Mouse (Mus musculus): ENCODE data around the gene Gm17428. TPM values are rescaled to one million over a fixed set of nuclear protein-coding genes. Genes with fewer than 3 reads are reported as not detected.
"Not testable (repeated sequence)": the region's sequence is repeated elsewhere in the genome, so short reads cannot be mapped to it uniquely, and the experiment has no call there.

Gene Gm17428
- polyA plus RNA-seq, 1 experiment from 2014 or later: not detected

DNA sequence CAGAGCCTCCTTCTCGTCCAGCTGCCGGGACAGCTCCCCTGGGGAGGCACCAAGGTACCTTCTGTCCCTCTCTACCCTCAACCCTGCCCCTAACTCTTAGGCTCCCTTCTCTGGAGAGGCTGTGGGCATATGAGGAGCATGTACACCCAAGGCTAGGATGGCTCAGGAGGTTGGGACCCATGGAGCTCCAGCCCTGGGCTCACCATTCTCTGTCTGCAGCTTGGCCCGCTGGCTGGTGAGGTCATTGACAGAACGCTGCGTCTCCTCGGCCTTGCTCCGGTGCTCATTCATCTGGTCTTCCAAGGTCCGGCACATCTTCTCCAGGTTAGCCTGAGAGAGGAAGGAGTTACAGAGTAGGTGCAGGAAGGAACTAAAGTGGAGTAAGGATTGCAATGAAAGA is 1.9 kb downstream of the Gm17428 start:
- WGBS: 78% methylated on average over 8 of the region's 8 CpGs
- no peak overlapping the region for H3K27ac ChIP-seq (ENCODE audit: low read length)

DNA sequence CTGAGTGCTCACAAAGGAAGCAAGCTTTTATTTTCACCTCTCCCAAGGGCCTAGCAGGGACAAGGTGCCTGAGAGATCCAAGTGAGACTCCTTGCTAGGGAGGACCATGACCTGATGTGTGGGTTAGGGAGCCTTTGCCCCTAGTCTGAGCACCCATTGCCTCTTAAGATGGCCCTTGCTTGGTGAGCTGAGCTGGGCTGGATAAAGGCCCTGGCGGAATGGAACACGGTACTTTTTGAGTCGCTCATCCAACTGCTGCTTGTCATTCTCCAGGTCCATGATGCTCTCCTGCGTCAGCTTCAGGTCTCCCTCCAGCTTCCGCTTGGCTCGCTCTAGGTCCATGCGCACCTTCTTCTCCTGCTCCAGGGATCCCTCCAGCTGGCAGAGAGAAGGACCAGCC is 5.2 kb downstream of the Gm17428 start:
- 96% methylated on average over 7 of the region's 7 CpGs for WGBS
- ATAC-seq (ENCODE audit: low FRiP score, low TSS enrichment): no peak

More for the DNA sequence above, 1.9 kb downstream of the Gm17428 start:
- H3K4me1 ChIP-seq (ENCODE audit: insufficient read depth, low read length): no peaks in the 10 kb centered on the region
- no peaks in the 10 kb centered on the region for H3K27me3 ChIP-seq (ENCODE audit: insufficient read depth, low read length)
- H3K9ac ChIP-seq (replicated peaks; ENCODE audit: low read length): no peak overlapping the region
- H3K4me3 ChIP-seq (ENCODE audit: low read length): no peak overlapping the region
- H3K4me2 ChIP-seq (replicated peaks; ENCODE audit: low read depth, low read length): no peak overlapping the region
- H3K9me3 ChIP-seq (ENCODE audit: low read length): no peaks in the 10 kb centered on the region
- H3K36me3 ChIP-seq (ENCODE audit: insufficient read depth, low read length): no peaks in the 10 kb centered on the region
- no peak for ATAC-seq (ENCODE audit: low FRiP score, low TSS enrichment)

GRCm38 (mm10) chr14:54988350-54988874 is 11.7 kb downstream of the Gm17428 start:
- H3K4me3 ChIP-seq (ENCODE audit: low read length); ATAC-seq (ENCODE audit: low FRiP score, low TSS enrichment); H3K4me1 ChIP-seq (ENCODE audit: insufficient read depth, low read length); H3K27me3 ChIP-seq (ENCODE audit: insufficient read depth, low read length); H3K9ac ChIP-seq (replicated peaks; ENCODE audit: low read length); H3K36me3 ChIP-seq (ENCODE audit: insufficient read depth, low read length); H3K27ac ChIP-seq (ENCODE audit: low read length); H3K9me3 ChIP-seq (ENCODE audit: low read length); H3K4me2 ChIP-seq (replicated peaks; ENCODE audit: low read depth, low read length): not testable (repeated sequence)
- 90% methylated on average over 9 of the region's 9 CpGs for WGBS

More for the DNA sequence above, 5.2 kb downstream of the Gm17428 start:
- H3K9ac ChIP-seq (replicated peaks; ENCODE audit: low read length): no peak overlapping the region
- H3K27ac ChIP-seq (ENCODE audit: low read length): no peak overlapping the region
- H3K4me1 ChIP-seq (ENCODE audit: insufficient read depth, low read length): no peaks in the 10 kb centered on the region
- no peaks in the 10 kb centered on the region for H3K36me3 ChIP-seq (ENCODE audit: insufficient read depth, low read length)
- no peak overlapping the region for H3K4me2 ChIP-seq (replicated peaks; ENCODE audit: low read depth, low read length)
- H3K27me3 ChIP-seq (ENCODE audit: insufficient read depth, low read length): no peaks in the 10 kb centered on the region
- H3K4me3 ChIP-seq (ENCODE audit: low read length): no peak overlapping the region
- H3K9me3 ChIP-seq (ENCODE audit: low read length): no peaks in the 10 kb centered on the region

GRCm38 (mm10) chr14:54988882-54989281 is 12.1 kb downstream of the Gm17428 start:
- Histone ChIP-seq H3K27me3 (ENCODE audit: insufficient read depth, low read length) (no peaks in the 10 kb centered on the region), H3K36me3 (ENCODE audit: insufficient read depth, low read length) (no peaks in the 10 kb centered on the region), H3K4me1 (ENCODE audit: insufficient read depth, low read length) (no peaks in the 10 kb centered on the region), H3K4me3 (ENCODE audit: low read length) (no peak overlapping the region), H3K27ac (ENCODE audit: low read length) (no peak overlapping the region), H3K4me2 (replicated peaks; ENCODE audit: low read depth, low read length) (no peak overlapping the region), H3K9me3 (ENCODE audit: low read length) (no peaks in the 10 kb centered on the region), H3K9ac (replicated peaks; ENCODE audit: low read length) (no peak overlapping the region)
- WGBS: 88% methylated on average over 13 of the region's 13 CpGs
- no peak for ATAC-seq (ENCODE audit: low FRiP score, low TSS enrichment)

DNA sequence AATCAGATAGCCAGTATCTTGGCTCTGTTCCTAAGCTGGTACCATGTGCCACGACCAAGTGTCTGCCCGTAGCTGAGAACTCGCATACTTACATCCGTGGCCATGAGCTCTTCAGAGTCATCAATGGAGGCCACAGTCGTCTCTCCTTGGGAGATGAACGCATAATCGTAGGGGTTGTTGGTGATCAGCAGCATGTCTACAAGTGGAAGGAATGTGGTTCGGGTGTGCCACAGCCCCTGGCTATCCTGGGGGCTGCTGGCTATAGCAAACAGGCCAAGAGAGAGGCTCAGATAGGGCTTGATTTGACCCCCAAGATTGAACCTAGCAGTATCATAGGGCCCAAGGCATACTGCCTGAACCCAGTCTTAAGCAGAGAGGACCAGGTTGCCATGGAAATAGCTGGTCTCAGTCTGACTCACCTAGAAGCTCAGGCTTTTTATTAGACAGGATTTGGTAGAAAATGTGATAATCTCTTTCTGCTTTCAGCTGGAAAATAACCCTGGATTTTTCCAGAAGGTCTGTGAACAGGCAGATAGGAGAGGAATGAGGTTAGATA is 13.2 kb downstream of the Gm17428 start:
- no peak overlapping the region for H3K27ac ChIP-seq (ENCODE audit: low read length)
- no peaks in the 10 kb centered on the region for H3K27me3 ChIP-seq (ENCODE audit: insufficient read depth, low read length)
- no peak overlapping the region for H3K4me2 ChIP-seq (replicated peaks; ENCODE audit: low read depth, low read length)
- no peak overlapping the region for H3K4me3 ChIP-seq (ENCODE audit: low read length)
- no peaks in the 10 kb centered on the region for H3K36me3 ChIP-seq (ENCODE audit: insufficient read depth, low read length)
- H3K9me3 ChIP-seq (ENCODE audit: low read length): no peaks in the 10 kb centered on the region
- ATAC-seq (ENCODE audit: low FRiP score, low TSS enrichment): no peak
- peaks cover 8% of the 10 kb centered on the region for H3K4me1 ChIP-seq (ENCODE audit: insufficient read depth, low read length)
- WGBS: 88% methylated on average over 8 of the region's 8 CpGs
- no peak overlapping the region for H3K9ac ChIP-seq (replicated peaks; ENCODE audit: low read length)

DNA sequence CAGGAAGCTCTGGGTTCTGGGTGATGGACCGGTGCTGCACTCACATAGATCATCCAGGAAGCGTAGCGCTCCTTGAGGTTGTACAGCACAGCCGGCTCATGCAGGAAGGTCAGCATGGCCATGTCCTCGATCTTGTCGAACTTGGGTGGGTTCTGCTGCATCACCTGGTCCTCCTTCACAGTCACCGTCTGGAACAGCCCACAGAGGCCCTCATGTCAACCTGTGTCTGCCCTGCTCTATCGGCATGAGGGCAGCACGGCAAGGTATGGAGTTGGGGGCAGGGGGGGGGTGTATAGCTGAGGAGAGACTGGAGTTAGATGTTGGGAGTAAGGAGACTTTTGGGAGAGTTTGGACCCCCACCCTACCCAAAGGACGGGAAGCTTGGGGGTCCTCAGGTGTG is 15.5 kb downstream of the Gm17428 start:
- H3K9me3 ChIP-seq (ENCODE audit: low read length): no peaks in the 10 kb centered on the region
- no peak overlapping the region for H3K9ac ChIP-seq (replicated peaks; ENCODE audit: low read length)
- H3K4me1 ChIP-seq (ENCODE audit: insufficient read depth, low read length): peaks cover 9% of the 10 kb centered on the region
- no peak for ATAC-seq (ENCODE audit: low FRiP score, low TSS enrichment)
- H3K4me2 ChIP-seq (replicated peaks; ENCODE audit: low read depth, low read length): no peak overlapping the region
- no peak overlapping the region for H3K27ac ChIP-seq (ENCODE audit: low read length)
- 91% methylated on average over 10 of the region's 10 CpGs for WGBS
- H3K4me3 ChIP-seq (ENCODE audit: low read length): no peak overlapping the region
- no peaks in the 10 kb centered on the region for H3K36me3 ChIP-seq (ENCODE audit: insufficient read depth, low read length)
- H3K27me3 ChIP-seq (ENCODE audit: insufficient read depth, low read length): no peaks in the 10 kb centered on the region

GRCm38 (mm10) chr14:54993636-54994035 is 16.9 kb downstream of the Gm17428 start:
- Histone ChIP-seq H3K4me3 (ENCODE audit: low read length) (no peak overlapping the region), H3K4me2 (replicated peaks; ENCODE audit: low read depth, low read length) (no peak overlapping the region), H3K27me3 (ENCODE audit: insufficient read depth, low read length) (no peaks in the 10 kb centered on the region), H3K9me3 (ENCODE audit: low read length) (no peaks in the 10 kb centered on the region), H3K27ac (ENCODE audit: low read length) (no peak overlapping the region), H3K9ac (replicated peaks; ENCODE audit: low read length) (no peak overlapping the region), H3K4me1 (ENCODE audit: insufficient read depth, low read length) (peaks cover 9% of the 10 kb centered on the region), H3K36me3 (ENCODE audit: insufficient read depth, low read length) (no peaks in the 10 kb centered on the region)
- ATAC-seq (ENCODE audit: low FRiP score, low TSS enrichment): no peak
- 77% methylated on average over 10 of the region's 10 CpGs for WGBS

DNA sequence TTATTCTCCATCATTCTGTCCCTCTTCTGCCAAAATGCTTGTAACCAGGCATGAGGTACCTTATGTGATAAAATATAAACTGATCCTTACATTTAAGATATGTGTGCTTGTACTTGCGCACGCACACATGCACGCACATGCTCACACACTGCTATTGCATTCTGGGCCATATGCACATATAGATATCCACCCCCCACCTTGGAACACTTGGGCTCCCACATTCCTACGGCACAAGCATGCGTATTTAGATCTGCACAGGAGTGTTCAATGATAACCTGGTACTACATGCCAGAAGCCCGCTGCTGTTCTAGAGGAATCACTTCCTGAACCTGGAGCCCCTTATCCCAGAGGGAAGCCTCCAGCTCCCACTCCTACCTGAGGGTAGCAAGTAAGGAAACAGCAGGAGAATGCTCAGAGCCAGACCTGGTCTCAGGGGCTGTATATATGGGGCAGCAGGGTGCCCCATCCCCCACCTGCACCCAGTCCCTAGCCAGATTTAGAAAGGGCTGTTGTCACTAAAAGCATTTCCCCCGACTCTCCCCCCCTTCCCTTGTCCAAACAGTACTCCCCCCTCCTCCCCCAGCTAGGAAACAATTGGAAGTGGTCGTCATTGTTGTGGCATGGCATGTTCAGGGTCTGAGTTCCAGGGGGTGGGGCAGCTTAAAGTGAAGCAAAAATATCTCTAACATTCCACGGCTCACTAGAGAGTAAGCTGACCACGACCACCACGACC is 17.6 kb downstream of the Gm17428 start, which contains the start of gene Myh7:
Myh7 (minus strand) TSS at position 491 of the 733 bp plus-strand sequence.
- ATAC-seq (ENCODE audit: low FRiP score, low TSS enrichment): no peak
- Histone ChIP-seq H3K9ac (replicated peaks; ENCODE audit: low read length) (no peak within 1 kb of the TSS), H3K4me3 (ENCODE audit: low read length) (no peak within 1 kb of the TSS)

DNA sequence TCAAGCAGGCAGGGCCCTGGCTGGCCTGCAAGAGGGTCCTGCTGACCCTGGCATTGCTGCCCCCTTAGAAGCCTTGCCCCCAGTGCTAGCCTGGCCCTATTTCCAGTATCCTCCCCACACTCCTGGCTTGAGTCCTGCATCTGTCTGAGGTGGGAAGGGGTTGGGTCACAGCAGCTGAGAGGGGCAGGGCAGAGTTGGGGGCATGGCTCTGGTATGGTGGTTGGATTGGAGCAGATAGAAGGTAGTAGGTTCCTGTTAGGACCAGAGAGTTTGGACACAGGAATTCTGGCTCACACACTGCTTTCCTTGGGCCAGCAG is 18.1 kb downstream of the Gm17428 start:
- Histone ChIP-seq H3K4me1 (ENCODE audit: insufficient read depth, low read length) (peaks cover 9% of the 10 kb centered on the region), H3K27ac (ENCODE audit: low read length) (no peak overlapping the region), H3K27me3 (ENCODE audit: insufficient read depth, low read length) (no peaks in the 10 kb centered on the region), H3K9ac (replicated peaks; ENCODE audit: low read length) (no peak overlapping the region), H3K9me3 (ENCODE audit: low read length) (no peaks in the 10 kb centered on the region), H3K4me3 (ENCODE audit: low read length) (no peak overlapping the region), H3K4me2 (replicated peaks; ENCODE audit: low read depth, low read length) (no peak overlapping the region), H3K36me3 (ENCODE audit: insufficient read depth, low read length) (no peaks in the 10 kb centered on the region)
- no peak for ATAC-seq (ENCODE audit: low FRiP score, low TSS enrichment)

More for the DNA sequence above, 17.6 kb downstream of the Gm17428 start, which contains the start of gene Myh7:
- no peak within 1 kb of the TSS for H3K4me2 ChIP-seq (replicated peaks; ENCODE audit: low read depth, low read length)
- H3K36me3 ChIP-seq (ENCODE audit: insufficient read depth, low read length): no peaks in the 10 kb centered on the region
- H3K27me3 ChIP-seq (ENCODE audit: insufficient read depth, low read length): no peaks in the 10 kb centered on the region
- H3K4me1 ChIP-seq (ENCODE audit: insufficient read depth, low read length): peaks cover 9% of the 10 kb centered on the region
- WGBS: 50% methylated on average over 11 of the region's 11 CpGs
- no peaks in the 10 kb centered on the region for H3K9me3 ChIP-seq (ENCODE audit: low read length)
- no peak within 1 kb of the TSS for H3K27ac ChIP-seq (ENCODE audit: low read length)

- no peaks in the 10 kb centered on the region for H3K36me3 ChIP-seq (ENCODE audit: insufficient read depth, low read length)
- no peak overlapping the region for H3K4me2 ChIP-seq (replicated peaks; ENCODE audit: low read depth, low read length)
- no peak overlapping the region for H3K27ac ChIP-seq (ENCODE audit: low read length)
- H3K9me3 ChIP-seq (ENCODE audit: low read length): no peaks in the 10 kb centered on the region
- peaks cover 9% of the 10 kb centered on the region for H3K4me1 ChIP-seq (ENCODE audit: insufficient read depth, low read length)
- ATAC-seq (ENCODE audit: low FRiP score, low TSS enrichment): no peak
- no peak overlapping the region for H3K4me3 ChIP-seq (ENCODE audit: low read length)
- no peak overlapping the region for H3K9ac ChIP-seq (replicated peaks; ENCODE audit: low read length)
- 63% methylated on average over 14 of the region's 14 CpGs for WGBS
- H3K27me3 ChIP-seq (ENCODE audit: insufficient read depth, low read length): no peaks in the 10 kb centered on the region
These were observed 18.9 kb downstream of the Gm17428 start for GRCm38 (mm10) chr14:54995457-54996138.
